Mouse (Mus musculus): Measurements from ENCODE around the gene Vdac2. TPM values are rescaled to one million over a fixed set of nuclear protein-coding genes. Genes with fewer than 3 reads are reported as not detected.
A peak's percentile ranks its signal among the peaks of the same experiment; 100 is the strongest.

Gene Vdac2
- total RNA-seq, 2 experiments from 2014 or later, result 395 to 477 TPM

- no peak for ATAC-seq (replicated peaks; ENCODE audit: poor library complexity)
These were observed 8.8 kb upstream of the Vdac2 start for GRCm38 (mm10) chr14:21816255-21816654.

GRCm38 (mm10) chr14:21817453-21817852, 7.6 kb upstream of the Vdac2 start:
- no peak for ATAC-seq (replicated peaks; ENCODE audit: poor library complexity)

GRCm38 (mm10) chr14:21820880-21821505, 4.0 kb upstream of the Vdac2 start:
- ATAC-seq (replicated peaks; ENCODE audit: poor library complexity), result peak; percentile 32; the same call in 1 of the 2 replicates

GRCm38 (mm10) chr14:21822307-21822706, 2.7 kb upstream of the Vdac2 start:
- no peak for ATAC-seq (replicated peaks; ENCODE audit: poor library complexity)

- peak; percentile 89 for ATAC-seq (replicated peaks; ENCODE audit: poor library complexity)
These were observed 2.2 kb upstream of the Vdac2 start for GRCm38 (mm10) chr14:21822795-21823374.

- ATAC-seq (replicated peaks; ENCODE audit: poor library complexity), result no peak
These were observed 1.1 kb upstream of the Vdac2 start for GRCm38 (mm10) chr14:21823897-21824296.

- no peak for ATAC-seq (replicated peaks; ENCODE audit: poor library complexity)
These were observed 901 bp downstream of the Vdac2 start for GRCm38 (mm10) chr14:21825786-21826491.

GRCm38 (mm10) chr14:21830876-21831767, 6.1 kb downstream of the Vdac2 start:
- ATAC-seq (replicated peaks; ENCODE audit: poor library complexity), result peak; percentile 88

- ATAC-seq (replicated peaks; ENCODE audit: poor library complexity), result peak; percentile 35
These were observed 6.9 kb downstream of the Vdac2 start for GRCm38 (mm10) chr14:21831830-21832403.

- no peak for ATAC-seq (replicated peaks; ENCODE audit: poor library complexity)
These were observed 13.4 kb downstream of the Vdac2 start for GRCm38 (mm10) chr14:21838336-21839017.

GRCm38 (mm10) chr14:21841819-21842592, 17.0 kb downstream of the Vdac2 start:
- no peak for ATAC-seq (replicated peaks; ENCODE audit: poor library complexity)

- ATAC-seq (replicated peaks; ENCODE audit: poor library complexity), result no peak
These were observed 18.2 kb downstream of the Vdac2 start for GRCm38 (mm10) chr14:21843263-21843662.

GRCm38 (mm10) chr14:21846827-21847380, 21.9 kb downstream of the Vdac2 start:
- no peak for ATAC-seq (replicated peaks; ENCODE audit: poor library complexity)

- ATAC-seq (replicated peaks; ENCODE audit: poor library complexity), result peak; percentile 24
These were observed 22.5 kb downstream of the Vdac2 start for GRCm38 (mm10) chr14:21847381-21848165.

GRCm38 (mm10) chr14:21848166-21849154, 23.4 kb downstream of the Vdac2 start, which contains the start of gene Comtd1:
Gene Comtd1, minus strand, starts transcription at chr14:21848977.
- ATAC-seq (replicated peaks; ENCODE audit: poor library complexity), result peak; percentile 77

- no peak for ATAC-seq (replicated peaks; ENCODE audit: poor library complexity)
These were observed 24.7 kb downstream of the Vdac2 start for GRCm38 (mm10) chr14:21849524-21850418.
